Mouse (Mus musculus): ENCODE data around the gene Lmo1.

Gene Lmo1

GRCm38 (mm10) chr7:109175670-109176625, 941 bp upstream of the Lmo1 start:
- no peak for DNase-seq (ENCODE audit: low spot score in 2 of 2)

GRCm38 (mm10) chr7:109174337-109174948, 564 bp downstream of the Lmo1 start:
- no peak for DNase-seq (ENCODE audit: low spot score in 2 of 2)

GRCm38 (mm10) chr7:109171874-109172273, 3.1 kb downstream of the Lmo1 start:
- no peak for DNase-seq (ENCODE audit: low spot score in 2 of 2)

GRCm38 (mm10) chr7:109170441-109170820, 4.6 kb downstream of the Lmo1 start:
- DNase-seq (ENCODE audit: low spot score in 2 of 2) = peak; percentile 74 to 87

- DNase-seq (ENCODE audit: low spot score in 2 of 2) = no peak
These were observed 5.2 kb downstream of the Lmo1 start for GRCm38 (mm10) chr7:109169505-109170440.

- no peak for DNase-seq (ENCODE audit: low spot score in 2 of 2)
These were observed 6.3 kb downstream of the Lmo1 start for GRCm38 (mm10) chr7:109168716-109169115.

GRCm38 (mm10) chr7:109165931-109166585, 8.9 kb downstream of the Lmo1 start:
- DNase-seq (ENCODE audit: low spot score in 2 of 2) = no peak

GRCm38 (mm10) chr7:109154331-109154730, 20.7 kb downstream of the Lmo1 start:
- DNase-seq (ENCODE audit: low spot score in 2 of 2) = no peak

- DNase-seq (ENCODE audit: low spot score in 2 of 2) = no peak
These were observed 21.5 kb downstream of the Lmo1 start for GRCm38 (mm10) chr7:109153538-109153937.

- no peak for DNase-seq (ENCODE audit: low spot score in 2 of 2)
These were observed 23.9 kb downstream of the Lmo1 start for GRCm38 (mm10) chr7:109151088-109151487.

- no peak for DNase-seq (ENCODE audit: low spot score in 2 of 2)
These were observed 29.8 kb downstream of the Lmo1 start for GRCm38 (mm10) chr7:109145211-109145610.

- no peak for DNase-seq (ENCODE audit: low spot score in 2 of 2)
These were observed 30.3 kb downstream of the Lmo1 start for GRCm38 (mm10) chr7:109144705-109145104.

- DNase-seq (ENCODE audit: low spot score in 2 of 2) = no peak
These were observed 32.4 kb downstream of the Lmo1 start for GRCm38 (mm10) chr7:109142564-109142963.

GRCm38 (mm10) chr7:109141753-109142152, 33.3 kb downstream of the Lmo1 start:
- no peak for DNase-seq (ENCODE audit: low spot score in 2 of 2)

- DNase-seq (ENCODE audit: low spot score in 2 of 2) = no peak
These were observed 34.0 kb downstream of the Lmo1 start for GRCm38 (mm10) chr7:109141054-109141453.

- peak; percentile 64 to 85 for DNase-seq (ENCODE audit: low spot score in 2 of 2)
These were observed 35.6 kb downstream of the Lmo1 start for GRCm38 (mm10) chr7:109139405-109139804.

GRCm38 (mm10) chr7:109137441-109137840, 37.6 kb downstream of the Lmo1 start:
- no peak for DNase-seq (ENCODE audit: low spot score in 2 of 2)

- no peak for DNase-seq (ENCODE audit: low spot score in 2 of 2)
These were observed 43.4 kb downstream of the Lmo1 start for GRCm38 (mm10) chr7:109131565-109131964.

- no peak for DNase-seq (ENCODE audit: low spot score in 2 of 2)
These were observed 44.9 kb downstream of the Lmo1 start for GRCm38 (mm10) chr7:109129946-109130686.

GRCm38 (mm10) chr7:109129442-109129841, 45.6 kb downstream of the Lmo1 start:
- DNase-seq (ENCODE audit: low spot score in 2 of 2) = no peak

GRCm38 (mm10) chr7:109115929-109116328, 59.1 kb downstream of the Lmo1 start:
- DNase-seq (ENCODE audit: low spot score in 2 of 2) = no peak
